Mouse (Mus musculus) v-Abl transformed pro-B cells (cell line): ENCODE results near the gene Lmf2.

Source experiments
- in situ Hi-C, 2 experiments: fragments of 400-800 bp; cut with MboI; formaldehyde crosslinking; loops; one replicate each; pipeline ENCODE4 v1.15.1; 2025; ENCODE audit not compliant: unreplicated experiment in 2 of 2

Gene Lmf2

DNA sequence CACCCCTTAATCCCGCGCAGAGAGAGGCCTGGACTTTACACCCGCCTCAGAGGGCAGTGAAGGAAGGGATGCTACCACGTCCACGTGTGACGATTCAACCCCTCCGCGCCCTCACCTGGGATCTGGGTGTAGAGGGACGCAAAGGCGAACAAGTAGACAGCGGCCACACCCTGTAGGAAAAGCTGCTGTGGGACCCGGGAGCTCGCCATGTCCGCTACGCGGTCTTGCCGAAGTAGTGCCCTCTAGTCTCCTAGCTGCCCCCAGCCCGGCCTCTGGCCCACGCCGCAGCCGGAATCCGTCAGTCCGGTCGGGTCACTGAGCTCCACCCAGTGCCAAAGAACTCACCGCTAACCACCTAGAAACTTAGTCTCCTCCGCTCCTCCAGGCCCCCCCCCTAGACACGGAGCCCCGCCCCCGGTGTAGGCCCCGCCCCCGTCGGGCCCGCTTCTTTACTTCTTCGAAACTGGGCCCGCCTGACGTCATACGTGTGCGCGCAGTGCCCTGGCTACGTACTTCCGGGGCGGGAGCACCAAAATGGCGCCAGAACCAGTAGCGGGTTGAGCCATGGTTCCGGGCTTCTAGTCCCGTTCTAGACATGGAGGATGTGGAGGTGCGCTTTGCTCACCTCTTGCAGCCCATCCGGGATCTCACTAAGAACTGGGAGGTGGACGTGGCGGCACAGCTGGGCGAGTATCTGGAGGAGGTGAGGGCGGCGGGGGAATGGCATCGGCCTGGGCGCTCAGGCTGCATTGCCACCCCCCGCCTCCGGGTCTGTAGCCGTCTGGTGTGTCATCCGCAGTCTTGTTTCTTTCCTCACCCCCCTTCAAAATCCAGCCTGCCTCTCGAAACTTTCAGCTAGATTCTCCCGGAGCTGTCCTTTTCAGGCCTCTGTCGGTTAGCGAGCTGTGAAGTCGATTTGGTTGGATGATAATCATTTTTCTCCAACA lies at the start of gene Lmf2, which contains the start of gene Ncaph2:
Gene Lmf2, minus strand, starts transcription at position 419 of the 947 bp plus-strand sequence.
Gene Ncaph2, plus strand, starts transcription at position 479 of the 947 bp plus-strand sequence.
- in situ Hi-C loops = loop anchor here in 1 of 2 experiments (10.0 kb wide), 1 partner anchor 141 kb away; the partner anchor contains the start of gene Ppp6r2

DNA sequence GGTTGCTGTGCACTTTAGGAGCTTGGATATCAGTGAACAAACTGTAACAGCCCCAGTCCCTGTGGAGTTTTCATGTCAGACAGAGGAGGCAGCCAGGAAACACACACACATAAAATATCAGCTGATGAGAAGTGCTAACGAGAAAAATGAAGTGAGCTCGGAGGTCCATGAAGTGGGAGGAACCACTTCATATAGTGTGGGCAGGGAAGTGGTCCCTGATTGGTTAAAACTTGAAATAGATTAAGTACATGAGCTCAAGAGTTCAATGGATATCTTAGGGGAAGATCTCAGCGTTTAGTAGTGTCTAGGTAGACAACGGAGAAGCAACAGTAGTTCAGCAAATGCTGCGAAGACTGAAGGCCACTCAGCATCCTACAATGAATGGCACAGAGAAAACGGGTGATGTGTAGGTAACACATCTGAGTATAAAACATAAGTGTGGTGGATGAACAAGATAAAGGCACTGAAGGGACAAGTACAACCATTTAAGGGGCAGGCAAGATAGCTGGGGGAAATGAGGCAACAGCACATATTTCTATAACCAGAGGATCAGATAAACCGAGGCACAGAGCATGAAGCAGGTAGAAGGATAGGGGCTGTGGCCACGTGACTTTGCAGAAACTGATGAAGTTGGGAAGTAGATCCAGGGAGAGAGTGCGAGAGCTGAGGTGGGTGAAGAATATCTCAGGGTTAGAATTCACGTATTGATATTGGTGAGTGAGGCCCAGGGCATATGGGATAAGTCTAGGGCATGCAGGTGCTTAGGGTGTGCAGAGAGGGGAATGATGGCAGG lies 49.6 kb upstream of the Lmf2 start:
- in situ Hi-C loops = no loop called here

DNA sequence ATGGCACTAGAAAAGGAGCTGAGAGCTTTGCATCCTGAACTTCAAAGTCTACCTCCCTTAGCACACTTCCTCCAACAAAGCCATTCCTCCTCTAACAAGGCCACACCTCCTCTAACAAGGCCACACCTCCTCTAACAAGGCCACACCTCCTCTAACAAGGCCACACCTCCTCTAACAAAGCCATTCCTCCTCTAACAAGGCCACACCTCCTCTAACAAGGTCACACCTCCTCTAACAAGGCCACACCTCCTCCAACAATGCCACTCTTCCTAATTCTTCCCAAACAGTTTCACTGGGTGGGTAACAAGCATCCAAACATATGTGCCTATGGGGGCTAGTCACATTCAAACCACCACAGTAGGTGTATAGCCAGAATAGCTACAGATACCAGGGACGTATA lies 47.0 kb upstream of the Lmf2 start:
- in situ Hi-C loops = no loop called here

DNA sequence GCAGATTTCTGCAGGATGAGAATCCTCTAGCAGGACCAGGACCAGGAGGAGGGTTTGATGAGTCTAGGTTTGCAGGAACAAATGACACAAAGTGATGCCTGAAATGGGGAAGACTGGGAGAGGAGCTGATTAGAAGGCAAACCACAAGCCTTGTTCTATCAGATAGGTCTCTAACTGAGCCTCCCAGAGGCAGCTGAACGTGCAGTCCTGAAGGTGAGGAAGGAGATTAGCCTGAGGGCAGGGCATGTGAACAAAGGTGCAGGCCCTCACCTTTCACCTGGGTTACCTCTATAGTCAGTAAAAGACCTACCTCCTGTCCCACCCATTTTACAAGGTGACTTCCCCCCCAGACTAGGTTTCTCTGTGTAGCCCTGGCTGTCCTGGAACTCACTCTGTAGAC lies 44.3 kb upstream of the Lmf2 start:
- in situ Hi-C loops = no loop called here

DNA sequence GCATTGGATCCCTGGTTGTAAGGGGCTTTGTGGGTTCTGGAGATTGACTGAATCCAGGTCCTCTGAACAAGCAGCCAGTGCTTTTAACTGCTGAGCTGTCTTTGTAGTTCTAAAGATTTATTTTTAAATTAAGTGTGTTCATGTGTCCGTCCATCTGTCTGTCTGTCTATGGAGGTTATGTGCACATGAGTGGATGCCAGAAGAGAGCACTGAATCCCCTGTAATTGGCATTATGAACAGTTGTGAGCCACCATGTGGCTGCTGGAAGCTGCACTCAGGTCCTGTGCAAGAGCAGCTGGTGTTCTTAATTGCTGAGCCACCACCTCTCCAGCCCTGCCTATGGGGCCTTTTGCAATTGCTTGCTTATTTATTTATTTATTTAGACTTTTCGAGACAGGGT lies 42.7 kb upstream of the Lmf2 start:
- in situ Hi-C loops = no loop called here

DNA sequence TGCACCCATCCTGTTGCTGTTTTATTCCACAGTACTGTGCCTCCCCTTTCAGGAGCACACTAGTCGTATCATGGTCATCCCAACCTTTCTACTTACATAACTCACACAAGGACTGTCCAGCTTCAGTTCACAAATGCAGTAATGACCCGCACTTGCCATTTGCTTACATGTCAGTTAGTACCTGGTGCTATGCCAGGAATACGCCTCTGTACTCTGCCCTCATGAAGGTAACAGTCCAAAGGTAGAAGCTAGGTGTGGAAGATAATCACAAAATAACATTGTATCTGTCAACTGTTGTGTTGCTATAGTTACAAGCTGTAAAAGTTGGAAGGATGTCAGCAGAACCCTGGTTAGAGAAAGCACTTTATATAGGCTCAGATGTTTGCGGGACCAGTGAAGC lies 41.4 kb upstream of the Lmf2 start:
- in situ Hi-C loops = no loop called here

DNA sequence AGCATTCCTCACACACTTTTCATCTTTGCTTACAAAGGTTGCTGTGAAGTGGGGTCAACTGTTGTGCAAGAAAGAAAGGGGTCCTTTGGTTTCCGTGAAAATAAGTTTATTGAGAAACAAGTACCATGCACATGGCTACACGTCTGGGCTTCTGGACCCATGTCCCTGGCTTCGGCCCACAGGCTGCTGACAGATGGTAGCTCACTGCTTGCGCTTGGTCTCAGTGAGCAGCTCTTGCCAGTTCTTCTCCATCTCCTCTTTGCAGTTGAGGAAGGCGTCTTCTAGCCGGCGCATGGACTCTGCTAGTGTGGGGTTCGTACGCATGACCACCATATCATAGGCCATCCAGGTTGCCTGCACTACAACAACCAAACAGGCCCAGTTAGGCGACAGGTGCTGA lies 34.6 kb upstream of the Lmf2 start:
- in situ Hi-C loops = no loop called here

DNA sequence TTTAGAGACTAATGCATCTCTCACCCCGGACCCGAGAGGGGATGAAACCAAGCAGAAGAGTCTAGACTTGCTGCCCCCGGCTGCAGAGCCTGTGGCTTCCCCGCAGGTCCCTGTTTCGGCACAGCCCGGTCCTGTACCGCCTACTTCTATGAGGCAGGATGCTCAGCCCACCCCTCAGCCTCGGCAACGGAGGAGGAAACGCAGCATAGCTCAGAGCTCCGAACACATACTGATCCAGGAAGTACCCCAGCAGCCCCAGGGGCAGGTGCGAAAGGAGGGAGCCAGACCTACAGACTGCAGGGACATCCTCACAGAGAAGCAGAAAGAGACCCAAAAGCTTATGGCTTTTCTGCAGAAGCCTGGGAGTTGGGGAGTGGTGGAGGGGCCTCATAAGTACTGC lies 31.7 kb upstream of the Lmf2 start:
- in situ Hi-C loops = no loop called here

DNA sequence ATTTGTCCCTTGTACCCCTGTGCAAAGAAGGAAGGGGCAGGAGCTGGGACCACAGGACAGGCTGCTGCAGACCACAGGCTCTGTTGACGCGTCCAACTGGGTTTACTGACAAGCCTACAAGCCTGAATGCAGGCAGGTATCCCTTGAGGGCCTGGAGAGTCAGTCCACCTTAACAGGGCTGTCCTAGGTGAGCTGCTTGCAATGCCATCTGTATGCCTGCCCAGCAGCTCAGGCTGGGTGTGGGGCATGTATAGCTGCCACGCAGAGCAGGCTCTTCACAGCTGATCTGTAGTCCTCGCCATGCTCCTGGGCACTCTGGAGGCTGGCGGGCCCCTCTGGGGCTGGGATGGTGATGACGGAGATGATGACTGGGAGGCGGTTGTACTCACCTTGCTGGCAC lies 29.2 kb upstream of the Lmf2 start, which contains the start of gene Klhdc7b:
Gene Klhdc7b, plus strand, starts transcription at position 301 of the 400 bp plus-strand sequence.
- in situ Hi-C loops = no loop called here

DNA sequence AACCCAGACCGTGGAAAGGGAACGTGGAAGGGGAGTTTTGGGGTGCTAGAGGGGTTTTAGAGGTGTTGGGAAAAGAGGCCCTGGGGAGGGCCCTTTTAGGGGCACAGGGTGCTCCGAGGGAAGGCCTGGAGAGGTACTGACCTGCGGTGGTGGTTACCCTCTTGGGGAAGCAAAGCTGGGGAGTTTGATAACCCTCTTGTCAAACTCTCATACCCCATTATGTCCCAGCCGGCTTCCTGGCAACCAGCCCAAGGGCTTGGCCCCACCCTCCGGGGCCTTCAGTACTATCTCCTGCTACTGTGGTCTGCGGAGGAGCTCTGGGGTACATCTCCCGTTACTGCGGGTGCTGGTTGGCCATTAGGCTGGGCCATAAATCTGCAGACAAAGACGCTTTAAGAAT lies 24.0 kb upstream of the Lmf2 start:
- in situ Hi-C loops = loop anchor here (5.0 to 10.0 kb wide), 3 partner anchors 135 to 555 kb away; no protein-coding TSS in a partner anchor

DNA sequence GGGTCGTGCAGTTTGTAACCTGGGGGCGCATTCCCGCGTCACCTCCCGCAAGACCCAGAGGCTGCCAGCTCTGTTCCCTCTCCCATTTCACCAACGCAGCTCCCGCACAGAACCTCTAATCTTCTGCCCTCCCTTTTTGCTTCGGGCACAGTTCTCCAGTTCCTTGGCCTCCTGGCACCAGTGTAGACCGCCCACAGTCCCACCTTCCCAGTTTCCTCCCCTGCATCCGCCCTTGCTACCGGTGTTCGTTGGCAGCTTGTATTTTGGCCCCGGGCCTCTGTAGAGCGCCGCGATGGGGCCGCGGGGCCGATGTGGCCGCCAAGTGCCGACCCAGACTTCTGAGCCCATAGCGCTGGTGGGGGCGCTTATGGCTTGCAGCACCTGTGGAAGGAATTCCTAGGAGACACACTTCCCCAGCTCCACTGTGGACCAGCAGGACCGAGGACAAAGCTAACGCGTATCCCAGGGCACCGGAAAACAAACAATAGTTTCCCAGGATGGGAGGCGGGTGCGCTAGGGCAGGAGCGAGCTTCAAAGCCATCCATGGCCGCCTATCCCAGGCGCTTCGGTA lies 23.5 kb upstream of the Lmf2 start, which contains the start of gene Odf3b:
Gene Odf3b, minus strand, starts transcription at position 452 of the 571 bp plus-strand sequence.
- in situ Hi-C loops = loop anchor here (5.0 to 10.0 kb wide), 3 partner anchors 134 to 554 kb away; no protein-coding TSS in a partner anchor

DNA sequence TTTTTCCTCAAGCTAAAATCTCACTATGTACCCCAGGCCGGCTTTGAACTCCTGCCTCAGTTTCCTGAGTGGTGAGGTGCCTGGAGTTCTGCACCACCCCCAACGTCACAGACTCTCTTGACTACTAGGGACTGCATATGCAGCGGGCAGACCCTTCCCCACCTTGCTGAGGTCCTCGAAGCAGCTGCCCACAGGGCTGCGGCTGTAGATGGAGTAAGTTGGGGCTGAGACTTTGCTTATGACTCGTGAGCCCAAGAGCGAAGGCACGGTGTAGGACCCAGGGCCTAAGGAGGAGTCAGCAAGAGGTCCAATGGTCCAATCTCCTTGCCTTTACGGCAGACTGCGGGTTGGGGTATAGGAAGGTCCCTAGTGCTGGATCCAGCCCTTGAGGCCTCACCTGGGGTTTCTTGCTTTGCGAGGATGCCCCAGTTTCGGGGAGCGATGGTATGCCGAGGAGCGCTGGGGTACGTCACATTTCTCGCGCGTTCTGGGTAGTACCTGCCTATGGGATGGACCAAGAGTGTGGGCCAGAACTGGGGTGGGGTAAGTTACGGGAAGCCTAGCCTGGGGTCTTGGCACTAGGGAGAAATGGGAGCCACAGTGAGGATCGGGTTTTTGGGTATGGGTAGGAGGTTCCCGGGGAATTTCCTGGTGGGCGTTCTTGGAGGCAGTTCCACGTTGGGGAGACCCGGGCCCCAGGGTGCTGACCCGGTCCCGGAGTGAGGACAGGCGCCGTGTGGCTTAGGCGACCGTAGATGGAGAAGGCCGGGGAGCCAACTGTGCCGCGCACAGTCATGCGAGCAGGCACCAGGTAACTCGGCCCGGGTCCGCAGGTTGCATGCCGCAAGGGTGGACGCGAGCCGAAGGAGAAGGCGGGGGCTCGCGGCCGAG lies 22.7 kb upstream of the Lmf2 start:
- in situ Hi-C loops = loop anchor here (5.0 to 10.0 kb wide), 3 partner anchors 133 to 553 kb away; no protein-coding TSS in a partner anchor

DNA sequence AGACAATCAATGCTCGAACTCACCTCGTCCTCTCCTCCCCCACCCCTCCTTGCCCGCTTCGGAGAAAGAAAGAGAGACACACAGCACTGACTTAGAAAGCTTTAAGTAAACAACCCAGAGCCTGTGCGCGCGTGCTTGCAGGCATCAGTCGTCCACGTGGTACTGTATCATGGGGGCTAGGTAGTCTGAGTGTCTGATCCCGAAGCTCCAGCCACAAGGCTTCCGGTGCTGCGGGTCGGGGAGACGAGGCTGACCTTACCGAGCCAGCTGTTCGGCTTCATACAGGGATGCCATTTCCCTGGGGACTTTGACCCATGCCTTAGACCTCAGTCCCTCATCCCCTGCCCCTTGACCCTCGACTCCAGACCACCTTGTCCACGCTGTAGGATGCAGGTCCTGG lies 21.9 kb upstream of the Lmf2 start:
- in situ Hi-C loops = loop anchor here (5.0 to 10.0 kb wide), 3 partner anchors 133 to 553 kb away; no protein-coding TSS in a partner anchor

DNA sequence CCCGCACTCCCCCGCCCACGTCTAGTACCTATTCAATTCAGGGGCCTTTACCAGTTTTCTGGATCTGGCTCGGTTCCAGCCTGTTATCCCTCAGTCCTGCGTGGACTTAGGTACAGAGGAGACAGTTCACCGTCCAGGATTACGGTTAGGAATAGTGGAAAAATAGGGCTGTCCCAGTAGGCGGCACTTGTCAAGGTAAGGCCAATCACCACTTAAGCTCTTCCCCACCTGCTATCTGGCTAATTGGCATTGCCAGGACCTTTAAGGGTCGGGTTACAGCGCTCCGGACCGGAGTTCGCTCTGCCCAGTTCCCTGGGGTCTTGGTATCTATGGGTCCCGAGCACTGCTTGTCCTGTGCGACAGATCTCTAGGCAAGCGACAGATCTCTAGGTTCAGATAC lies 21.5 kb upstream of the Lmf2 start, which contains the start of gene Tymp:
Gene Tymp, minus strand, starts transcription at position 83 of the 400 bp plus-strand sequence.
- in situ Hi-C loops = loop anchor here (5.0 to 10.0 kb wide), 3 partner anchors 132 to 552 kb away; no protein-coding TSS in a partner anchor

DNA sequence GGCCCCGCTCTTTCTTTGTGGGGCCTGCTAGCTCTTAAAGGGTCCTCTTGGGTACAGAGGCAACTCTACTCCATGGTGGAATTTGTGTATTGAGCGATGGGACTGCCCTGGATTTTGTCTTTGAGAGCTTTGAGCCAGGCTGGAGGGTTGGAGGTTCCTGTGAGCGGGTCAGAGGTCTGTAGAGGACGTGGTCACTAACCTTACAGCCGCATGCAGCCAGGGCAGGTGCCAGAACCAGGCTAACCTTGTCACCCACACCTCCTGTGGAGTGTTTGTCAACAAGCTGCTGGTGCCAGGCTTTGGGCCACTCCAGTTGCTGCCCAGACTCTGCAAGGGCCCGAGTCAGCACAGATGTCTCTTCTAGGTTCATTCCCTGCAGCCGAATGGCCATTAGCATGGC lies 20.6 kb upstream of the Lmf2 start:
- in situ Hi-C loops = loop anchor here (5.0 to 10.0 kb wide), 3 partner anchors 131 to 551 kb away; no protein-coding TSS in a partner anchor

DNA sequence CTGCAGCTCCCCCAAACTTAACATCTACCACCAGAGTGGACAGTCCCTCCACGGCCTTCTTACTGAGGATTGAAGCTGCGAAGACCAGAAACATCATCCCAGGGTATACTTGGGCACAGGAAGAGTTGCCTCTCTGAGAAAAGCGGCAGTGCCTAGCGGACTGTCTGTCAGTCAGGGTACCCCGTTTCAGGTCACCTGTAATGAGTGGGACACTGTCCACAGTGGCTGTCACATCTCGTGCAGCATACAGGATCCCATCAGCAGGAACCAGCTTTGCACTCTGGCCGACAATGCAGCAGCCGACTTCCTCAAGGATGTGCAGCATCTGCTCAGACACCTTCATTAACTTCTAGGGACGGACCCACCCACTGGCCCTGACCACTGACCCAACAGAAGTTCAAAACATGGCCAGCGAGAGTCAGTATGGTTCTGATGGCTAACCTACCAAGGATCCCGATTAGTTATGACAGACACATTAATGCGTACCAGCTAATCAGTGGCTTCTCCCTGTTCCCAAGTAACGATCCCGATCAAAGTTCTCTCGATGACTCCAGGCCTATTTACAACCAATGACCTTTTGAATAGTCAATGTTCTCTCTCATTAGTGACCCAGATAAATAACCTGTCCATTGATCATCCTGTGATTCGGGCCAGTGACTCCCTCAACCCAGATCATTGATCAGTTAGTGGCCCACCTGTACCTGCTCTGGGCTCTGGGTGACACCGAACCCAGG lies 19.5 kb upstream of the Lmf2 start:
- in situ Hi-C loops = loop anchor here (5.0 to 10.0 kb wide), 8 partner anchors 52 to 550 kb away; partner anchors contain the start of genes C730034F03Rik (in 1 of the 2), Chkb (in 1 of the 2), Cpt1b (in 1 of the 2) and Gm44502 (in 1 of the 2)

DNA sequence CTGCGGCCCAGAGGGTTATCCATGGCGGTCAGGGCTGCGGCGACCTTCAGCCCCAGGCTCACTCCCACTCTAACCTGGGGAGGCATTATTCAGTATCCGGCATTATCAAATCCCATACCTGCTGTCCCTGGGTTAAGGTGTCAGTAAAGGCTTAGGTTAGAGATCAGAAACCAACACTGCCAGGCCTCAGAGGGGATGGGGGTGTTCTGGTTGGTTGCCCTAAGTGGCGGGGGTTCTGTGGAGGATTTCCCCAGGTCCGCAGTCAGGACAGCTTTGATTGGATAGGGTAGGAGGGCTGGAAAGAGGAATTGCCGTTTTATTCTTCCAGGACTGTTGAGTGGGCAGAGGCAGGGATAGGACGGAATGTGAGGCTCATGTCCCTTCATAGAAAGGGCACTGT lies 18.9 kb upstream of the Lmf2 start:
- in situ Hi-C loops = loop anchor here (5.0 to 10.0 kb wide), 7 partner anchors 53 to 550 kb away; partner anchors contain the start of genes C730034F03Rik (in 1 of the 2), Chkb (in 1 of the 2), Cpt1b (in 1 of the 2) and Gm44502 (in 1 of the 2)

DNA sequence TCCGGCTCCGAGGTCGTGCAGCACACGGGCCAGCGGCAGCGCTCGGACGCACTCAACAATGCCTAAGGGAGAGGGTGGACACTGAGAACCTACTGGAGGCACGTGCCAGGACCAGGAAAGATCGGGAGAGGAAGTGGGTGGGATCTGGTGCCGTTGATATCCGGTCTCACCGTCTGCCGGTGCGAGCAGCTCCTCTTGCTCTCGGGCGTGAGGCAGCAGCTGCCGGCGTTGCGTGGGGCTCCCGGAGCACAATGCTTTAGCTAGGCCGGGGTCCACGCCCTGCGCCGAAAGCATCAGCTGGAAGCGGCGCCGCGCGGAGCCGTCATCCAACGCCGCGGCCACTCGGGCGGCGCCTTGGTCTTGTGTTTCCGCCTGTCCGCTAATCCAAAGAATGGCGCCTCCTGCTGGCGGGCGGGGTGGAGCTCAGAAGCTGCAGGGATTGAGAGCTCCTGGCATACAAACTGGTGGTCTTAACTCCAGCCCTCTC lies 18.3 kb upstream of the Lmf2 start, which contains the start of gene Sco2:
Gene Sco2, minus strand, starts transcription at position 85 of the 487 bp plus-strand sequence.
- in situ Hi-C loops = loop anchor here (5.0 to 10.0 kb wide), 7 partner anchors 53 to 549 kb away; partner anchors contain the start of genes C730034F03Rik (in 1 of the 2), Chkb (in 1 of the 2), Cpt1b (in 1 of the 2) and Gm44502 (in 1 of the 2)
